Mouse (Mus musculus) E14TG2a.4 (cell line): ENCODE results near the gene Tmem178b.

ENCODE experiments used
- CTCF ChIP-seq: conservative IDR thresholded peaks from 2 replicates; pipeline ENCODE4 v1.5.1; 2014; ENCODE audit warnings: low read length
- NANOG ChIP-seq: IDR thresholded peaks from 2 replicates; pipeline ENCODE4 v1.6.1; 2014; ENCODE audit warnings: borderline replicate concordance, low read length, mixed read lengths
- POU5F1 ChIP-seq: IDR thresholded peaks from 2 replicates; pipeline ENCODE4 v1.6.1; 2014; ENCODE audit warnings: low read length, borderline replicate concordance

DNA sequence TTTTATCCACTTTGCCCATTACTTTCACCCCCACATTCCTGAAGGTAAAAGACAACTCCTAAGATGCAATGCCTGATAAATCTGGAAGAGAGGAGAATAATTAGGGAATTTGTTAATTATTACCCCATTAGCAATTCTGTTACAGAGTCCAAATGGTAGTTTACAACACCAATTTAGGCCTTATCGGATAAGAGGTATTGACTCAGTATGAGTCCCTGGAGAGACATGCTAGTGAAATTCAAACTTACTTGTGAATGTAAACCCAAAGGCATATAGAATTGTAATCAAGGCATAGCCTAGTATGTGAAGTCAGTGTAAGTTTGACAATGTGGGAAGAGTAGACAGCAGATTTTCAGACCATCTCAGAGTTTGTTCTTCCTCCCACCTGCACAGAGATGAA is 190.4 kb downstream of the Tmem178b start:
- no peak for TF ChIP-seq CTCF
- no peak for TF ChIP-seq NANOG
- no peak for TF ChIP-seq POU5F1
